Mouse (Mus musculus) liver, embryonic 14.5 days (tissue): ENCODE data around the gene Majin. TPM values are rescaled to one million over a fixed set of nuclear protein-coding genes. Genes with fewer than 3 reads are reported as not detected.

Experiments
- ATAC-seq: fragments of 200-750 bp; cut with Nextera tagmentation; 2 replicates; pipeline ENCODE4 v1.8.0; 2017; ENCODE audit warnings: moderate number of reproducible peaks, mild to moderate bottlenecking, moderate library complexity; ENCODE audit not compliant: insufficient read depth
- DNase-seq, 3 experiments: peaks; one replicate each; pipeline ENCODE4 v3.0.0-alpha.2; 2012 to 2013; ENCODE audit warnings: low read depth in 3 of 3, low spot score in 3 of 3
- H3K27ac ChIP-seq: fragments of 300-500 bp; sonication (generic); 2 replicates; pipeline ENCODE4 v1.5.1; 2014; ENCODE audit warnings: moderate library complexity, mild to moderate bottlenecking, control low read depth, inconsistent platforms
- H3K27me3 ChIP-seq: fragments of 300-500 bp; sonication (generic); 2 replicates; pipeline ENCODE4 v1.6.1; 2014; ENCODE audit warnings: mild to moderate bottlenecking, low read length, moderate library complexity; ENCODE audit not compliant: control insufficient read depth, insufficient read depth
- H3K36me3 ChIP-seq: fragments of 300-500 bp; sonication (generic); replicated peaks from 2 replicates; pipeline ENCODE4 v1.6.1; 2014; ENCODE audit warnings: low read depth; ENCODE audit not compliant: control insufficient read depth, insufficient read depth
- H3K4me1 ChIP-seq, 2 experiments: fragments of 200-500 bp in 1 of 2; fragments of 300-500 bp in 1 of 2; sonication (generic) in 1 of 2; replicated peaks; 2 replicates each; pipeline ENCODE4 v1.6.1; 2012 to 2014; ENCODE audit warnings: antibody characterized with exemption in 1 of 2, inconsistent platforms in 1 of 2, low read length in 1 of 2; ENCODE audit not compliant: control insufficient read depth in 2 of 2, insufficient read depth in 2 of 2
- H3K4me2 ChIP-seq: fragments of 300-500 bp; sonication (generic); 2 replicates; pipeline ENCODE4 v1.6.1; 2014; ENCODE audit warnings: low read depth, mild to moderate bottlenecking, control low read depth, moderate library complexity
- H3K4me3 ChIP-seq, 2 experiments: fragments of 200-500 bp in 1 of 2; fragments of 300-500 bp in 1 of 2; sonication (generic) in 1 of 2; 2 replicates each; pipeline ENCODE4 v1.5.1; 2012 to 2014; ENCODE audit warnings: low read depth in 2 of 2, low read length in 2 of 2, mild to moderate bottlenecking in 2 of 2, control low read depth in 1 of 2, inconsistent platforms in 1 of 2, moderate library complexity in 1 of 2; ENCODE audit not compliant: insufficient read depth in 1 of 2
- H3K9ac ChIP-seq: fragments of 300-500 bp; sonication (generic); replicated peaks from 2 replicates; pipeline ENCODE4 v1.6.1; 2014; ENCODE audit warnings: mild to moderate bottlenecking, control low read depth, moderate library complexity
- H3K9me3 ChIP-seq: fragments of 300-500 bp; sonication (generic); 2 replicates; pipeline ENCODE4 v1.6.1; 2016; ENCODE audit warnings: low read length, mixed read lengths; ENCODE audit not compliant: control insufficient read depth
- CTCF ChIP-seq: IDR thresholded peaks from 2 replicates; pipeline ENCODE4 v1.5.1; 2016; ENCODE audit warnings: antibody characterized with exemption, low read depth, control low read depth
- EP300 ChIP-seq: IDR thresholded peaks from 2 replicates; pipeline ENCODE4 v1.6.1; 2016; ENCODE audit warnings: antibody characterized with exemption, low read depth
- WGBS: fragments of 180-500 bp; shearing (Covaris S2); extraction: QIAGEN DNeasy Blood & Tissue Kit; methylation state at CpG from one replicate; pipeline ENCODE4 v1.1.7; 2014; ENCODE audit not compliant: insufficient replicate concordance; 5-methylcytosine and 5-hydroxymethylcytosine counted together
- polyA plus RNA-seq, 2 experiments: library from polyadenylated mRNA; depleted of rRNA in 1 of 2; stranded (reverse) in 1 of 2; unstranded in 1 of 2; fragments of >200 nt; fragmentation: Nextera tagmentation in 1 of 2; extraction: Ambion mirVana in 1 of 2; gene quantifications; 2 replicates each; pipeline versions ENCODE4 v1.2.1 to v1.2.3; 2012 to 2014

Majin gene
- polyA plus RNA-seq, 2 experiments, result not detected

GRCm38 (mm10) chr19:6247526-6248300, 63.5 kb downstream of the Majin start:
- Histone ChIP-seq H3K9me3 (no peaks in the 10 kb centered on the region), H3K9ac (no peak overlapping the region), H3K36me3 (peaks cover 23% of the 10 kb centered on the region), H3K4me2 (no peak overlapping the region), H3K27ac (no peak overlapping the region), H3K4me3 (no peak overlapping the region), H3K27me3 (no peaks in the 10 kb centered on the region), H3K4me1 (peaks cover under 1 to 2% of the 10 kb centered on the region in 2 experiments; a peak in 3 of 4 replicates)
- WGBS, result 86% methylated on average over 29 of the region's 29 CpGs
- no peak for ATAC-seq
- no peak for DNase-seq
- TF ChIP-seq EP300, result no peak
- TF ChIP-seq CTCF, result no peak

DNA sequence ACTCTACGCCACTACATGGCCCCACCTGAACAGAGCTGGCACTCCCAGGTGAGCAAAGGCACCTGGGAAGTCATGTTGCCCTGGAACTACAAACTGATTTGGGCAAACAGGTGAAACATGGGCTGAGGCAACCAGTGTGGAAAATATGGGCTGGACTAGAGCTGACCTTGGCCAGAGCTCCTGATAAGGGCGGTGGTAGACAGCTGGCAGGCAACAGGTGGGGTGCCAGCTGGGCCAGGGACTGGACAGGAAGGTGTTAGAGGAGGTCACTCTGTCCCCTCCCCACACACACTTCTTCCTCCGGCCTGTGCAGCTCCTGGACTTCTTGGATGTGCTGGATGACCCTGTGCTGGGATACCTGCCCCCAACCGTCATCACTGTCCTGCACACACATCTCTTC, 68.8 kb downstream of the Majin start:
- Histone ChIP-seq H3K4me2 (no peak overlapping the region), H3K9me3 (no peaks in the 10 kb centered on the region), H3K9ac (no peak overlapping the region), H3K4me1 (no peaks in the 10 kb centered on the region), H3K36me3 (peaks cover 13% of the 10 kb centered on the region), H3K27me3 (no peaks in the 10 kb centered on the region), H3K4me3 (no peak overlapping the region), H3K27ac (no peak overlapping the region)
- DNase-seq (no peak), ATAC-seq (no peak)
- 82% methylated on average over 4 of the region's 4 CpGs for whole genome bisulfite sequencing
- TF ChIP-seq CTCF (no peak), EP300 (no peak)

GRCm38 (mm10) chr19:6260428-6260827, 76.2 kb downstream of the Majin start:
- TF ChIP-seq EP300 (no peak), CTCF (peak; percentile 53)
- Histone ChIP-seq H3K4me2 (no peak overlapping the region), H3K4me1 (peaks cover 0 to 4% of the 10 kb centered on the region in 2 experiments; a peak in 1 of 4 replicates), H3K9me3 (no peaks in the 10 kb centered on the region), H3K27ac (no peak overlapping the region), H3K27me3 (no peaks in the 10 kb centered on the region), H3K36me3 (peaks cover 3% of the 10 kb centered on the region), H3K4me3 (no peak overlapping the region), H3K9ac (no peak overlapping the region)
- 63% methylated on average over 2 of the region's 2 CpGs for WGBS
- no peak for DNase-seq
- ATAC-seq, result no peak

- no peak overlapping the region for H3K27ac ChIP-seq
- WGBS, result 76% methylated on average over 4 of the region's 4 CpGs
- no peak overlapping the region for H3K4me3 ChIP-seq
- peaks cover 3% of the 10 kb centered on the region for H3K36me3 ChIP-seq
- no peaks in the 10 kb centered on the region for H3K9me3 ChIP-seq
- no peak for DNase-seq
- no peak overlapping the region for H3K4me2 ChIP-seq
- H3K4me1 ChIP-seq, result peaks cover 0 to 4% of the 10 kb centered on the region in 2 experiments; a peak in 1 of 4 replicates
- TF ChIP-seq EP300 (no peak), CTCF (peak; percentile 69)
- ATAC-seq, result no peak
- H3K27me3 ChIP-seq, result no peaks in the 10 kb centered on the region
- no peak overlapping the region for H3K9ac ChIP-seq
These were observed 76.8 kb downstream of the Majin start for GRCm38 (mm10) chr19:6260946-6261345.

DNA sequence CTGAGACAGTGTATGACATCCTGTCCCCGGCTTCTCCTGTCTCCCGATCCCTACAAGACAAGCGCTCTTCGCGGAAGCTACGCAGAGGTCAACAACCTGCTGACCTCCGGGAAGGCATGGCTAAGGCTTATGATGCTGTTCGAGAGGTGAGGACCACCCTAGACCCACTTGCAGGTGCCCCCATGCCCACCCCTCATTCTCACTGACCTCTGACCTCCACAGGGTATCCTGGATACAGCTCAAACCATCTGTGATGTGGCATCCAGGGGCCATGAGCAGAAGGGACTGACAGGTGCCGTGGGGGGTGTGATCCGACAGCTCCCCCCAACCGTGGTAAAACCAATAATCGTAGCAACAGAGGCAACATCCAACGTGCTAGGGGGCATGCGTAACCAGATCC, 77.2 kb downstream of the Majin start:
- no peaks in the 10 kb centered on the region for H3K27me3 ChIP-seq
- DNase-seq, result no peak
- no peak overlapping the region for H3K4me3 ChIP-seq
- no peak overlapping the region for H3K4me2 ChIP-seq
- TF ChIP-seq EP300, result no peak
- no peak for TF ChIP-seq CTCF
- no peak overlapping the region for H3K27ac ChIP-seq
- 84% methylated on average over 14 of the region's 14 CpGs for WGBS
- no peak for ATAC-seq
- no peak overlapping the region for H3K9ac ChIP-seq
- H3K36me3 ChIP-seq, result peaks cover 3% of the 10 kb centered on the region
- H3K9me3 ChIP-seq, result no peaks in the 10 kb centered on the region
- peaks cover 0 to 4% of the 10 kb centered on the region in 2 experiments; a peak in 1 of 4 replicates for H3K4me1 ChIP-seq
